Mouse (Mus musculus) macrophage (primary cell): ENCODE measurements around the gene Pebp1. TPM values are rescaled to one million over a fixed set of nuclear protein-coding genes. Genes with fewer than 3 reads are reported as not detected.

ENCODE experiments used
- H3K27ac ChIP-seq: fragments of 350-480 bp; formaldehyde crosslinking; 2 replicates; pipeline ENCODE4 v1.9.0; 2021
- H3K36me3 ChIP-seq: fragments of 350-480 bp; formaldehyde crosslinking; 2 replicates; pipeline ENCODE4 v1.9.0; 2021; ENCODE audit errors: inconsistent target
- H3K4me3 ChIP-seq: fragments of 350-480 bp; formaldehyde crosslinking; 2 replicates; pipeline ENCODE4 v1.9.0; 2021; ENCODE audit errors: inconsistent target
- H3K79me2 ChIP-seq: fragments of 350-480 bp; formaldehyde crosslinking; 2 replicates; pipeline ENCODE4 v1.9.0; 2021; ENCODE audit errors: inconsistent target
- WGBS: methylation state at CpG from one replicate; pipeline ENCODE4 v1.1.7; 2026; ENCODE audit warnings: inconsistent platforms; ENCODE audit not compliant: missing documents; 5-methylcytosine and 5-hydroxymethylcytosine counted together
- polyA plus RNA-seq: library from polyadenylated mRNA; stranded (reverse); fragments of 250-400 nt; gene quantifications from 3 replicates; pipeline ENCODE4 v1.2.4, GENCODE M21; 2018; ENCODE audit warnings: inconsistent platforms

Gene Pebp1
- polyA plus RNA-seq, 1 experiment from 2014 or later, result 88.4 TPM

GRCm38 (mm10) chr5:117240321-117240731 is 47.1 kb downstream of the Pebp1 start:
- Histone ChIP-seq H3K4me3 (no peak overlapping the region), H3K27ac (no peak overlapping the region), H3K79me2 (no peaks in the 10 kb centered on the region), H3K36me3 (peaks cover 81% of the 10 kb centered on the region)
- 84% methylated on average over 12 of the region's 12 CpGs for WGBS

DNA sequence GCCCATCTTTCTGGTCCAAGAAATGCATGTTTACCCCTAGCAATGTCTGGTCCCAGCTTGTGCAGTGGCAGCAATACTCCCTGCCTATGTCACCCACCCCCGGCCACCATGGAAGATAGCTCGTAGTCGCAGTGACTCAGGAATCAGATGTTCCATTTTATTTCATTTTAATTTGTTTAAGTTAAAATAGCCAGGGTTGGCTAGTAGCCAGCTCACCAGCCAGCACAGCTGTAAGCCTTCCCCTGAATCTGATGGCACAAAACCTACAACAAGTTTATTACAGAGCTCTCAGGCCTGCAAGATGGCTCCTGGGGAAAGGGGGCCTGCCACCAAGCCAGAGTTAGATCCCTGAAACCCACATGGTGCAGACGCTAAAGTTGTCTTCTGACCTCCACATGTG is 48.3 kb downstream of the Pebp1 start:
- H3K4me3 ChIP-seq, result no peak overlapping the region
- no peak overlapping the region for H3K27ac ChIP-seq
- peaks cover 81% of the 10 kb centered on the region for H3K36me3 ChIP-seq
- 99% methylated on average over 4 of the region's 4 CpGs for WGBS
- no peaks in the 10 kb centered on the region for H3K79me2 ChIP-seq

DNA sequence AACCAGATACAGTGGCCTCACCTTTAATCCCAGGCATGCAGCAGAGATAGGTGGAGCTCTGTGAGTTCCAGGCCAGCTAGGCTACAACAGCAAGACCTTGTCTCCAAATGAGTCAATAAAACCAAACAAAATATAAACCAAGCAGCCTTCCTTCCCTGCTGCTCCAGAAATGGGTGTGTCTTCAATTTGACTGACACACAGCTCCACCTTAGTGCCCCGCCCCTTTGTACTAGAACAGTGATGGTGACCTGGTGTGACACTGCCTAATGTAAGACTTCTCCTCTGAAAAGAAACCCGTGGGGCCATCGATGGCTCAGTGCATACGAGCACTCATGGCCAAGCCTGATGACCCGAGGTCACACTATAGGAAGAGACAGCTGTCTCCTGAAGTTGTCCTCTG is 50.9 kb downstream of the Pebp1 start:
- WGBS, result 86% methylated on average over 5 of the region's 5 CpGs
- H3K27ac ChIP-seq, result no peak overlapping the region
- H3K79me2 ChIP-seq, result no peaks in the 10 kb centered on the region
- H3K4me3 ChIP-seq, result no peak overlapping the region
- H3K36me3 ChIP-seq, result peaks cover 75% of the 10 kb centered on the region

Other genes starting within 250 kb of the Pebp1 start
- 50.8 to 76.9 TPM (median 59.2 TPM) in 3 replicates for gene Suds3, start 171.5 kb downstream of the Pebp1 start, polyA plus RNA-seq
- 77.8 to 173 TPM (median 90.5 TPM) in 3 replicates for gene Taok3, start 167.5 kb downstream of the Pebp1 start, polyA plus RNA-seq
- 1.2 to 1.6 TPM (median 1.3 TPM) in 3 replicates for gene Vsig10, start 31.5 kb upstream of the Pebp1 start, polyA plus RNA-seq
- gene Wsb2, start 69.7 kb upstream of the Pebp1 start, polyA plus RNA-seq, result 113 to 142 TPM (median 114 TPM) in 3 replicates
- gene Rfc5, start 101.4 kb upstream of the Pebp1 start, polyA plus RNA-seq, result 9.5 to 24.0 TPM (median 13.0 TPM) in 3 replicates
- gene Ksr2, start 126.4 kb upstream of the Pebp1 start, polyA plus RNA-seq, result 0.07 to 0.72 TPM (median 0.28 TPM) in 3 replicates